Mouse (Mus musculus) gastrocnemius, postnatal 10 days (tissue): ENCODE measurements around the gene Ophn1. TPM values are rescaled to one million over a fixed set of nuclear protein-coding genes. Genes with fewer than 3 reads are reported as not detected.

Experiments used
- DNase-seq: peaks from one replicate; pipeline ENCODE4 v3.0.0; 2021; ENCODE audit warnings: mixed read lengths
- total RNA-seq, 2 experiments: library from RNA; stranded (reverse); gene quantifications; 2 replicates each; pipeline ENCODE4 v1.2.3; 2021

Gene Ophn1
- total RNA-seq, 2 experiments from 2014 or later: 7.1 to 8.7 TPM

GRCm38 (mm10) chrX:98835989-98836388 lies 54.8 kb downstream of the Ophn1 start:
- no peak for DNase-seq

GRCm38 (mm10) chrX:98803813-98804212 lies 87.0 kb downstream of the Ophn1 start:
- no peak for DNase-seq

- no peak for DNase-seq
Observed at GRCm38 (mm10) chrX:98774247-98774950, 116.4 kb downstream of the Ophn1 start.

- DNase-seq: no peak
Observed at GRCm38 (mm10) chrX:98755089-98755488, 135.7 kb downstream of the Ophn1 start.

GRCm38 (mm10) chrX:98751279-98751817 lies 139.5 kb downstream of the Ophn1 start:
- no peak for DNase-seq

GRCm38 (mm10) chrX:98736758-98737157 lies 154.1 kb downstream of the Ophn1 start:
- no peak for DNase-seq

- no peak for DNase-seq
Observed at GRCm38 (mm10) chrX:98722991-98723390, 167.8 kb downstream of the Ophn1 start.

GRCm38 (mm10) chrX:98707766-98708165 lies 183.1 kb downstream of the Ophn1 start:
- DNase-seq: no peak

- DNase-seq: peak; percentile 24
Observed at GRCm38 (mm10) chrX:98701635-98702034, 189.2 kb downstream of the Ophn1 start.

GRCm38 (mm10) chrX:98682603-98683002 lies 208.2 kb downstream of the Ophn1 start:
- DNase-seq: no peak

GRCm38 (mm10) chrX:98681281-98681680 lies 209.5 kb downstream of the Ophn1 start:
- DNase-seq: no peak

GRCm38 (mm10) chrX:98670988-98671387 lies 219.8 kb downstream of the Ophn1 start:
- DNase-seq: no peak

- no peak for DNase-seq
Observed at GRCm38 (mm10) chrX:98651431-98651830, 239.4 kb downstream of the Ophn1 start.

GRCm38 (mm10) chrX:98628666-98629404 lies 262.0 kb downstream of the Ophn1 start:
- no peak for DNase-seq

- peak; percentile 14 for DNase-seq
Observed at GRCm38 (mm10) chrX:98618865-98619264, 272.0 kb downstream of the Ophn1 start.

- DNase-seq: no peak
Observed at GRCm38 (mm10) chrX:98617426-98617825, 273.4 kb downstream of the Ophn1 start.

- DNase-seq: no peak
Observed at GRCm38 (mm10) chrX:98574201-98574600, 316.6 kb downstream of the Ophn1 start.

- DNase-seq: no peak
Observed at GRCm38 (mm10) chrX:98546458-98546857, 344.4 kb downstream of the Ophn1 start.

- no peak for DNase-seq
Observed at GRCm38 (mm10) chrX:98515329-98515728, 375.5 kb downstream of the Ophn1 start.

- DNase-seq: no peak
Observed at GRCm38 (mm10) chrX:98514359-98514904, 376.4 kb downstream of the Ophn1 start.
